Mouse (Mus musculus) myocyte (in vitro differentiated cells): ENCODE data around the gene Gm10392.

Experiments used
- CEBPB ChIP-seq: IDR thresholded peaks from 2 replicates; pipeline ENCODE4 v1.6.1; 2011; ENCODE audit warnings: mild to moderate bottlenecking, moderate library complexity; ENCODE audit not compliant: poor library complexity, insufficient read depth, severe bottlenecking
- E2F4 ChIP-seq: IDR thresholded peaks from one replicate; pipeline ENCODE4 v1.6.1; 2011; ENCODE audit warnings: mild to moderate bottlenecking, control low read depth, moderate library complexity; ENCODE audit not compliant: insufficient read depth
- MAX ChIP-seq: IDR thresholded peaks from one replicate; pipeline ENCODE4 v1.6.1; 2011; ENCODE audit warnings: low read depth, mild to moderate bottlenecking, control low read depth
- MYOD1 ChIP-seq, 3 experiments: IDR thresholded peaks; one replicate each; pipeline ENCODE4 v1.6.1; 2011; ENCODE audit warnings: control low read depth in 2 of 3, low read depth in 2 of 3, mild to moderate bottlenecking in 2 of 3, moderate library complexity in 1 of 3; ENCODE audit not compliant: insufficient read length in 2 of 3, control insufficient read depth in 1 of 3
- MYOG ChIP-seq, 3 experiments: IDR thresholded peaks; one replicate each; pipeline ENCODE4 v1.6.1; 2011; ENCODE audit warnings: control low read depth in 2 of 3, low read depth in 2 of 3, mild to moderate bottlenecking in 2 of 3; ENCODE audit not compliant: insufficient read length in 2 of 3, control insufficient read depth in 1 of 3, insufficient read depth in 1 of 3
- POLR2A ChIP-seq: IDR thresholded peaks from one replicate; pipeline ENCODE4 v1.6.1; 2011; ENCODE audit warnings: low read depth, mild to moderate bottlenecking, control low read depth, moderate library complexity; ENCODE audit not compliant: insufficient read length
- POLR2AphosphoS2 ChIP-seq: IDR thresholded peaks from one replicate; pipeline ENCODE4 v1.6.1; 2011; ENCODE audit warnings: low read depth, control low read depth; ENCODE audit not compliant: insufficient read length
- REST ChIP-seq: IDR thresholded peaks from one replicate; pipeline ENCODE4 v1.6.1; 2011; ENCODE audit warnings: mild to moderate bottlenecking, control low read depth, moderate library complexity; ENCODE audit not compliant: insufficient read depth, insufficient read length
- SRF ChIP-seq: IDR thresholded peaks from one replicate; pipeline ENCODE4 v1.6.1; 2011; ENCODE audit warnings: low read depth; ENCODE audit not compliant: control insufficient read depth, insufficient read length
- TCF12 ChIP-seq: IDR thresholded peaks from one replicate; pipeline ENCODE4 v1.6.1; 2011; ENCODE audit warnings: mild to moderate bottlenecking, control low read depth; ENCODE audit not compliant: poor library complexity, insufficient read depth, severe bottlenecking
- TCF3 ChIP-seq: IDR thresholded peaks from one replicate; pipeline ENCODE4 v1.6.1; 2011; ENCODE audit warnings: low read depth, control low read depth; ENCODE audit not compliant: insufficient read length
- USF1 ChIP-seq: IDR thresholded peaks from one replicate; pipeline ENCODE4 v1.6.1; 2011; ENCODE audit warnings: low read depth, mild to moderate bottlenecking, control low read depth, moderate library complexity

DNA sequence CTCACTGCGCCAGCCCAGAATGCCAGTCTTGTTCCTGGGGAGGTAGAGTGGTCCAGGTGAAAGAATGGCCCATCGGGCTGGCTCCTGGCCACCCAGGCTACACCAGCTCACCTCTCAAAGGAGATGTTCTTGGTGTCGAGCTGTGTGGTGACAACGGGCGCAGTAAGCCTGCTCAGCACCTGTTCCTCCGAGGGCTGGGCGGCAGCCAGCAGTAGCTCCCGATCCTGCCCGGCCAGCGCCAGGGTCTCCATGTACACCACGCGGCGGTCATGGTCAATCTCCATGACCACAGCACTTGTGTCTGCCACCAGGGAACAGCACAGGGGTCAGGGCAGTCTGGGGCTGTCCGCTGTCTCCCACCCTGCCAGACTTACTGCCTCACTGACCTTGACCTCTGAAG is 42.8 kb downstream of the Gm10392 start:
- no peak for TF ChIP-seq MAX
- peak in 2 of 3 experiments; percentile 29 to 49 for TF ChIP-seq MYOG (IDR thresholded peaks at IDR 0.05; ENCODE audit: control insufficient read depth in 1 of 3, insufficient read depth in 1 of 3, insufficient read length in 2 of 3, low read depth in 2 of 3)
- no peak for TF ChIP-seq CEBPB
- TF ChIP-seq POLR2A, result no peak
- no peak for TF ChIP-seq POLR2AphosphoS2
- no peak for TF ChIP-seq TCF12
- TF ChIP-seq E2F4, result no peak
- no peak for TF ChIP-seq TCF3
- TF ChIP-seq USF1, result no peak
- TF ChIP-seq MYOD1 (IDR thresholded peaks at IDR 0.05; ENCODE audit: control insufficient read depth in 1 of 3, insufficient read length in 2 of 3, low read depth in 2 of 3), result peak in 1 of 3 experiments; percentile 47
- no peak for TF ChIP-seq SRF
- no peak for TF ChIP-seq REST
